Mouse (Mus musculus) bone marrow, adult 2 months (tissue): Measurements from ENCODE around the gene Efna5.

ENCODE experiments used
- CTCF ChIP-seq: fragments of 200-500 bp; IDR thresholded peaks from 2 replicates; pipeline ENCODE4 v1.5.1; 2011; ENCODE audit warnings: low read length, control low read depth; ENCODE audit not compliant: control insufficient read depth, insufficient read depth
- POLR2A ChIP-seq: fragments of 200-500 bp; IDR thresholded peaks from 2 replicates; pipeline ENCODE4 v1.6.1; 2011; ENCODE audit warnings: low read depth, mild to moderate bottlenecking, control low read depth, low read length, borderline replicate concordance; ENCODE audit not compliant: control insufficient read depth

- TF ChIP-seq CTCF (no peak), POLR2A (no peak)
Observed at GRCm38 (mm10) chr17:62741020-62741419, 140.1 kb downstream of the Efna5 start.
